Mouse (Mus musculus) stomach, postnatal 0 days (tissue): ENCODE data around the gene Zfp780b. TPM values are rescaled to one million over a fixed set of nuclear protein-coding genes. Genes with fewer than 3 reads are reported as not detected.
"Not testable (repeated sequence)": the region's sequence is repeated elsewhere in the genome, so short reads cannot be mapped to it uniquely, and the experiment has no call there.

Experiments
- ATAC-seq: fragments of 200-750 bp; cut with Nextera tagmentation; 2 replicates; pipeline ENCODE4 v1.8.0; 2017; ENCODE audit not compliant: low FRiP score, low TSS enrichment
- DNase-seq: peaks from one replicate; pipeline ENCODE4 v3.0.0-alpha.2; 2016; ENCODE audit warnings: low spot score
- H3K27ac ChIP-seq: fragments of 300-500 bp; sonication (generic); replicated peaks from 2 replicates; pipeline ENCODE4 v1.5.1; 2014; ENCODE audit warnings: mild to moderate bottlenecking, control low read depth
- H3K27me3 ChIP-seq: fragments of 300-500 bp; sonication (generic); 2 replicates; pipeline ENCODE4 v1.6.1; 2014; ENCODE audit warnings: low read length; ENCODE audit not compliant: control insufficient read depth, insufficient read depth
- H3K36me3 ChIP-seq: fragments of 300-500 bp; sonication (generic); 2 replicates; pipeline ENCODE4 v1.6.1; 2014; ENCODE audit warnings: low read length, mixed read lengths; ENCODE audit not compliant: control insufficient read depth, insufficient read depth
- H3K4me1 ChIP-seq: fragments of 300-500 bp; sonication (generic); replicated peaks from 2 replicates; pipeline ENCODE4 v1.6.1; 2014; ENCODE audit warnings: antibody characterized with exemption; ENCODE audit not compliant: control insufficient read depth, insufficient read depth
- H3K4me2 ChIP-seq: fragments of 300-500 bp; sonication (generic); replicated peaks from 2 replicates; pipeline ENCODE4 v1.6.1; 2014; ENCODE audit warnings: low read depth, mild to moderate bottlenecking, control low read depth, moderate library complexity
- H3K4me3 ChIP-seq: fragments of 300-500 bp; sonication (generic); 2 replicates; pipeline ENCODE4 v1.5.1; 2014; ENCODE audit warnings: low read depth, low read length, control low read depth
- H3K9ac ChIP-seq: fragments of 300-500 bp; sonication (generic); 2 replicates; pipeline ENCODE4 v1.6.1; 2014; ENCODE audit warnings: mild to moderate bottlenecking, low read length, control low read depth, mixed read lengths
- H3K9me3 ChIP-seq: fragments of 300-500 bp; sonication (generic); 2 replicates; pipeline ENCODE4 v1.6.1; 2016; ENCODE audit warnings: low read length; ENCODE audit not compliant: control insufficient read depth
- CTCF ChIP-seq: IDR thresholded peaks from 2 replicates; pipeline ENCODE4 v1.5.1; 2016; ENCODE audit warnings: antibody characterized with exemption, low read depth, mild to moderate bottlenecking, moderate library complexity
- EP300 ChIP-seq: optimal IDR thresholded peaks from 2 replicates; pipeline ENCODE3; 2016; ENCODE audit warnings: antibody characterized with exemption
- WGBS: fragments of 180-500 bp; shearing (Covaris S2); extraction: QIAGEN DNeasy Blood & Tissue Kit; methylation state at CpG from one replicate; pipeline ENCODE4 v1.1.7; 2014; 5-methylcytosine and 5-hydroxymethylcytosine counted together
- polyA plus RNA-seq: library from polyadenylated mRNA; unstranded; fragments of >200 nt; fragmentation: Nextera tagmentation; extraction: Ambion mirVana; gene quantifications from 2 replicates; pipeline ENCODE4 v1.2.1, GENCODE M21; 2015

Zfp780b gene
- 6.2 and 7.3 TPM in 2 replicates for polyA plus RNA-seq

DNA sequence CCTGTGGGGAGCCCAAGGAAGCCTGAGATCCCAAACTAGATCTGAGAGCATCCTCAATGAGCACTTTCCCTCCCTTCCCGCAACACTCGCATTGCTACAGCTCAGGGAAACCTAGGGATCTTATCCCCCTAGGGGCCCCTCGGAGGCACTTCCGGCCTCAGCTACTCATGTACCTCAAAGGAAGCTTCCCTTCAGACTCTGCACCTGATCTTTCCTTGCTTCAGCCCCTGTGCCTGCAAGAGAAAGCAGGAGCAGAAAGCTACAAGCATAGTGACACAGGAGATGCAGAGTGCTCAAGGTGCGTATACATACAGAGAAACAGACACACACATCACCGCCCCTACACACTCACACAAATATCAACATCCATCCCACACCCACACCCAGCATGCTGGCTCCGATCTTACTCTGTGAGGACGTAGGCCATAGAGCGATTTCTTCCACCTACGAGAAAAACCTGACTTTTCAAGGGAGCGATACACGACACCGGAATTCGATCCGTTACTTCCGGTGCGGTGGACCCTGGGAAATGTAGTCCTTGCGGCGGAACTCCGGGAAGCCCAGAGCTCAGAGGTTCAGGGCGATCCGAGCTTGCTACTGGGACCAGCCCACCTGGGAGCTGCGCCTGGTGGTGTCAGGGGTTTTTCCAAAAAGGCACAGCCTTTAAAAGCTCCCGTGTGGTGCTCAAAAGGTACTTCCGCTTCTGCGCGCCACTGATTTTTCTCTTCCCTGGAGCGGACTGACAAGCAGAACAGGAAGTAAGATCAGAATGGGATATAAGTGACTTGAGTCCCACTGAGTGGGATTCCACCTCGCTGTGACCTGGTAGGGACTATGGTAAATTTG lies at the start of gene Zfp780b:
TSS of gene Zfp780b (minus strand) at position 489 of the 846 bp plus-strand sequence.
- Histone ChIP-seq H3K9me3 (0 out of 2 replicates have a peak, but pooled peaks cover 3% of the 10 kb centered on the region), H3K27ac (peak within 1 kb of the TSS; percentile 90), H3K9ac (peak within 1 kb of the TSS; percentile 82), H3K36me3 (no peaks in the 10 kb centered on the region), H3K27me3 (no peaks in the 10 kb centered on the region), H3K4me1 (no peaks in the 10 kb centered on the region), H3K4me3 (peak within 1 kb of the TSS; percentile 72), H3K4me2 (peak within 1 kb of the TSS; percentile 86)
- ATAC-seq (peak; percentile 94), DNase-seq (peak; percentile 83)
- TF ChIP-seq EP300, result no peak
- TF ChIP-seq CTCF, result 0 out of 2 replicates have a peak, but pooled peaks have one; percentile 10
- under 1% methylated on average over 29 of the region's 29 CpGs for WGBS

DNA sequence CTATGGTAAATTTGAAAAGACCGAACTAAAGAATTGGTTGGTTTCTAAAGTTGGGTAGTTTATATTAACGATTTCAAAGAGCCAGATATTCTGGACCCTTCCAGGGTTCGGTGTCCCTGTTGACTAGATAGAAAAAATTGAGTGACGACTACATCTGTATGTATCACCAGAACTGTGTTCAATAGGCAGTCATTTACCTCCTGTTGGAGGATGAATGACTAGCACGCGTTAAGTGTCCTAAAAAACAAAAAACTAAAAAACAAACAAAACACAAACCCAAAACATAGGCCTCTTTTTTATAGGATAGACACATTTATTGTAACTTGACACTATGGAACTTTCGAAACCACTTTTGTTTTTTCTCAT lies 35.5 kb upstream of the Zfp780b start:
- DNase-seq (no peak), ATAC-seq (no peak)
- Histone ChIP-seq H3K4me1 (no peaks in the 10 kb centered on the region), H3K4me3 (peak overlapping the region; percentile 64), H3K9ac (peak overlapping the region; percentile 78), H3K27ac (no peak overlapping the region), H3K9me3 (no peaks in the 10 kb centered on the region), H3K4me2 (peak overlapping the region; percentile 84), H3K27me3 (no peaks in the 10 kb centered on the region), H3K36me3 (no peaks in the 10 kb centered on the region)
- WGBS, result 20% methylated on average over 7 of the region's 7 CpGs
- TF ChIP-seq EP300 (no peak), CTCF (no peak)

DNA sequence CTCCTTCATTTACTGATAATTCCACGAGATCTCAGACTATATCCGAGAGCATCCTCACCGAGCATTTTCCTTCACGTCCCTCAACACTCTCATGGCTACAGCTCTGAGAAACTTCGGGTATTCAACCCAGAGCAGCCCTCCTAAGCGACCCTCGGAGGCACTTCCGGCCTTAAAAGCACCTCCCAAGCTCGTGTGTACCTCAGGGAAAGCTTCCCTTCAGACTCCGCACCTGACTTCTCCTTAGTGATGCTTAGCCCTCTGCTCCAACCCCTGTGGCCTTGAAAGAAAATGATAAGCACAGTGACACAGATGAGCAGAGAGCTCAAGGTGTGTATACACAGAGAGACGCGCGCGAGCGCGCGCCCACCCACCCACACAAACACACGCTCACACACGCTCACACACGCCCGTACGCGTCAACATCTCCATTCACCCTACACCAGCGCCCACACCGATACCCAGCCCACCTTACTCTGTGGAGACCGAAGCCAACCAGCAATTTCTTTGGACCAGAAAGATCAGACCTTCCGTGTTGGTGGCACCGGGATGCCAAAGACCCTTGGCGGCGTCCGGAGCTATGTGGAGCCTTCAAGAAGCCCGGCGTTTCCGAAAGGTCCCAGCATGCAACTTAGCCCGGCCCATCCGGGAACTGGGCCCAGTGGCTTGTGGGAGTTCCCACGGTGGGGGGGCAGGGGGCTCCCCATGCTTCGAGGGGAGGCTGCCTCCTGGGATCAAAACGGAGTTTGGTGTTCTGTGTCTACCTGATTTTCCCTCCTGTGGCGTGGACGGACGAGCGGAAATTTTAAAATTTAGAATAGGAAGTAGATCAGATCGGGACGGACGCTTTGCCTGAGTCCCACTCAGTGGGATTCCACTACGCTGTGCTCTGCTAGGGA lies 34.8 kb upstream of the Zfp780b start, which contains the start of gene Zfp850:
TSS of gene Zfp850 (minus strand) at position 567 of the 896 bp plus-strand sequence.
- no peaks in the 10 kb centered on the region for H3K9me3 ChIP-seq
- no peaks in the 10 kb centered on the region for H3K27me3 ChIP-seq
- TF ChIP-seq CTCF (no peak), EP300 (no peak)
- peak within 1 kb of the TSS; percentile 78 for H3K9ac ChIP-seq
- DNase-seq (peak; percentile 82), ATAC-seq (peak; percentile 89)
- H3K4me1 ChIP-seq, result no peaks in the 10 kb centered on the region
- no peaks in the 10 kb centered on the region for H3K36me3 ChIP-seq
- H3K27ac ChIP-seq, result peak within 1 kb of the TSS; percentile 13; the same call in 1 of the 2 replicates
- WGBS, result under 1% methylated on average over 47 of the region's 47 CpGs
- peak within 1 kb of the TSS; percentile 64 for H3K4me3 ChIP-seq
- peak within 1 kb of the TSS; percentile 84 for H3K4me2 ChIP-seq

- H3K4me1 ChIP-seq, result no peaks in the 10 kb centered on the region
- ATAC-seq (no peak), DNase-seq (no peak)
- H3K9ac ChIP-seq, result no peak overlapping the region
- TF ChIP-seq CTCF (no peak), EP300 (no peak)
- H3K9me3 ChIP-seq, result no peaks in the 10 kb centered on the region
- H3K27ac ChIP-seq, result no peak overlapping the region
- no peaks in the 10 kb centered on the region for H3K36me3 ChIP-seq
- no peak overlapping the region for H3K4me2 ChIP-seq
- 96% methylated on average over 3 of the region's 3 CpGs for WGBS
- H3K27me3 ChIP-seq, result no peaks in the 10 kb centered on the region
- no peak overlapping the region for H3K4me3 ChIP-seq
Measured at GRCm38 (mm10) chr7:28010271-28010670, 31.3 kb upstream of the Zfp780b start.

DNA sequence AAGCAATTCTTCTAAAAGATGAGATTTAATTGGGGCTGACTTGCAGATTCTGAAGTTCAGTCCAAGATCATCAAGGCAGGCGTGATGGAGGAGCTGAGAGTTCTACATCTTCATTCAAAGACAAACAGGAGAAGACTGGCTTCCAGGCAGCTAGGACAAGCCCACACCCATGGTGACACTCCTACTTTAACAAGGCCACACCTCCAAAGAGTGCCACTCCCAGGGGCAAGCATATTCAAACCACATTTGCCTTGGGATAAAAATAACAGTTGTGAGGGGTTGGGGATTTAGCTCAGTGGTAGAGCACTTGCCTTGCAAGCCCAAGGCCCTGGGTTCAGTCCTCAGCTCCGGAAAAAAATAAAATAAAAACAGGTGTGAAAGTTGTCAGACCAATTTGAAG lies 3.2 kb upstream of the Zfp780b start:
- DNase-seq, result no peak
- ATAC-seq, result no peak
- peaks cover 11% of the 10 kb centered on the region for H3K9me3 ChIP-seq
- no peaks in the 10 kb centered on the region for H3K27me3 ChIP-seq
- no peaks in the 10 kb centered on the region for H3K4me1 ChIP-seq
- H3K36me3 ChIP-seq, result no peaks in the 10 kb centered on the region
- no peak overlapping the region for H3K27ac ChIP-seq
- TF ChIP-seq CTCF, result no peak
- no peak for TF ChIP-seq EP300
- H3K9ac ChIP-seq, result no peak overlapping the region
- WGBS, result 68% methylated on average over 2 of the region's 2 CpGs
- no peak overlapping the region for H3K4me2 ChIP-seq
- H3K4me3 ChIP-seq, result no peak overlapping the region

- H3K36me3 ChIP-seq, H3K27me3 ChIP-seq, ATAC-seq, H3K27ac ChIP-seq, DNase-seq, H3K4me3 ChIP-seq, H3K4me2 ChIP-seq, H3K9ac ChIP-seq, H3K9me3 ChIP-seq, H3K4me1 ChIP-seq: not testable (repeated sequence)
- WGBS, result 86% methylated on average over 12 of the region's 13 CpGs
Measured at GRCm38 (mm10) chr7:27949451-27949850, 29.5 kb downstream of the Zfp780b start.
